Mouse (Mus musculus) myocyte (in vitro differentiated cells): ENCODE measurements around the gene Gm49337. TPM values are rescaled to one million over a fixed set of nuclear protein-coding genes. Genes with fewer than 3 reads are reported as not detected.

Source experiments
- H3K27me3 ChIP-seq: one replicate; pipeline ENCODE4 v1.6.1; 2011; ENCODE audit not compliant: control insufficient read depth, insufficient read depth, insufficient read length
- H3K36me3 ChIP-seq: one replicate; pipeline ENCODE4 v1.6.1; 2011; ENCODE audit not compliant: control insufficient read depth, insufficient read depth
- H3K4me2 ChIP-seq: one replicate; pipeline ENCODE4 v1.6.1; 2011; ENCODE audit warnings: low read depth, control low read depth
- H3K4me3 ChIP-seq: one replicate; pipeline ENCODE4 v1.5.1; 2011; ENCODE audit warnings: mild to moderate bottlenecking, control low read depth, moderate library complexity
- H3K79me2 ChIP-seq: one replicate; pipeline ENCODE4 v1.6.1; 2011; ENCODE audit not compliant: control insufficient read depth, insufficient read depth
- H3ac ChIP-seq: one replicate; pipeline ENCODE4 v1.6.1; 2011; ENCODE audit not compliant: control insufficient read depth, insufficient read length
- CEBPB ChIP-seq: IDR thresholded peaks from 2 replicates; pipeline ENCODE4 v1.6.1; 2011; ENCODE audit warnings: mild to moderate bottlenecking, moderate library complexity; ENCODE audit not compliant: poor library complexity, insufficient read depth, severe bottlenecking
- E2F4 ChIP-seq: IDR thresholded peaks from one replicate; pipeline ENCODE4 v1.6.1; 2011; ENCODE audit warnings: mild to moderate bottlenecking, control low read depth, moderate library complexity; ENCODE audit not compliant: insufficient read depth
- MAX ChIP-seq: IDR thresholded peaks from one replicate; pipeline ENCODE4 v1.6.1; 2011; ENCODE audit warnings: low read depth, mild to moderate bottlenecking, control low read depth
- MYOD1 ChIP-seq, 3 experiments: IDR thresholded peaks; one replicate each; pipeline ENCODE4 v1.6.1; 2011; ENCODE audit warnings: control low read depth in 2 of 3, low read depth in 2 of 3, mild to moderate bottlenecking in 2 of 3, moderate library complexity in 1 of 3; ENCODE audit not compliant: insufficient read length in 2 of 3, control insufficient read depth in 1 of 3
- MYOG ChIP-seq, 3 experiments: IDR thresholded peaks; one replicate each; pipeline ENCODE4 v1.6.1; 2011; ENCODE audit warnings: control low read depth in 2 of 3, low read depth in 2 of 3, mild to moderate bottlenecking in 2 of 3; ENCODE audit not compliant: insufficient read length in 2 of 3, control insufficient read depth in 1 of 3, insufficient read depth in 1 of 3
- POLR2A ChIP-seq: IDR thresholded peaks from one replicate; pipeline ENCODE4 v1.6.1; 2011; ENCODE audit warnings: low read depth, mild to moderate bottlenecking, control low read depth, moderate library complexity; ENCODE audit not compliant: insufficient read length
- POLR2AphosphoS2 ChIP-seq: IDR thresholded peaks from one replicate; pipeline ENCODE4 v1.6.1; 2011; ENCODE audit warnings: low read depth, control low read depth; ENCODE audit not compliant: insufficient read length
- REST ChIP-seq: IDR thresholded peaks from one replicate; pipeline ENCODE4 v1.6.1; 2011; ENCODE audit warnings: mild to moderate bottlenecking, control low read depth, moderate library complexity; ENCODE audit not compliant: insufficient read depth, insufficient read length
- SRF ChIP-seq: IDR thresholded peaks from one replicate; pipeline ENCODE4 v1.6.1; 2011; ENCODE audit warnings: low read depth; ENCODE audit not compliant: control insufficient read depth, insufficient read length
- TCF12 ChIP-seq: IDR thresholded peaks from one replicate; pipeline ENCODE4 v1.6.1; 2011; ENCODE audit warnings: mild to moderate bottlenecking, control low read depth; ENCODE audit not compliant: poor library complexity, insufficient read depth, severe bottlenecking
- TCF3 ChIP-seq: IDR thresholded peaks from one replicate; pipeline ENCODE4 v1.6.1; 2011; ENCODE audit warnings: low read depth, control low read depth; ENCODE audit not compliant: insufficient read length
- USF1 ChIP-seq: IDR thresholded peaks from one replicate; pipeline ENCODE4 v1.6.1; 2011; ENCODE audit warnings: low read depth, mild to moderate bottlenecking, control low read depth, moderate library complexity
- polyA plus RNA-seq: library from polyadenylated mRNA; unstranded; fragments of >200 nt; fragmentation: generic; extraction: Trizol; gene quantifications from one replicate; pipeline ENCODE4 v1.2.1, GENCODE M21; 2012; ENCODE audit warnings: missing spikeins

Gene Gm49337
- polyA plus RNA-seq, 1 experiment = not detected

DNA sequence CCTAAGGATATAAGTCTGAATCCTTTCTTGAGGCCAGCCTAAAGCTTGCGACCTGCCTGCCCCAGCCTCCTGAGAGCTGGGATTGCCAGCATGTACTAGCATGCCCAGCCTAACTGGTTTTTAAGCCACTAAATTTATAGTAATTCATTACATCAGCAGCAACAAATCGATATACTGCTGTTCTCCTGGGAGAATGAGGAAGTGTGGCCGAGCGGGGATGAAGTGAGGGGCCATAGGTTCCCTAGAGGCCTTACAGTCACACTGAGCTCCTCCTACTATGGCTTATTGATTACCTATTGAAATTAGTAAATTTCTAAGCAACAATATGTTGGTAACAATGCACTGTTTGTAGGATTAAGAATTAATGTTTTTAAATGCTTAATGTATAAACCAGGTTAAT, 40.1 kb upstream of the Gm49337 start:
- Histone ChIP-seq H3ac (no peak overlapping the region), H3K4me3 (no peak overlapping the region)
- no peak for TF ChIP-seq MYOG (IDR thresholded peaks at IDR 0.05; ENCODE audit: control insufficient read depth in 1 of 3, insufficient read depth in 1 of 3, insufficient read length in 2 of 3, low read depth in 2 of 3)
- no peak for TF ChIP-seq E2F4
- no peak for TF ChIP-seq TCF12
- no peak for TF ChIP-seq CEBPB
- TF ChIP-seq USF1 = no peak

DNA sequence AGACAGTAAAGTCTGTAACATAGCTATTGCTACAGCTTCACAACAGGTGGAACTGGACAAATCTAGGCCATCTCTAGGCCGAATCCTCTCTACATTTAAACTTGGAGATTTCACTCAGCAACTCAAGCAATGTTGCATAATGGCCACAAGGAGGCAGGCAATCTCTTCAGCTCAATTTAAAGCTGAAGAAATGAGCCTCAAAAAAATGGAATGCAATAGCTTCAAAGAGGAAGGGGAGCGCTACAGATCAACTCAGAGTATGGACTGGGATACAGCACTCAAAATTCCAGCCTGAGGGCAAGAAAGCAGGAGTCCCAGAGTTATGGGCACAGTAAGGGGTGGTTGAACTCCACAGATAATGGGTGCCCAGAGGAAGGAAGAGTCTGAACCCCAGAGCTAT, 38.2 kb upstream of the Gm49337 start:
- Histone ChIP-seq H3K4me2 (no peak overlapping the region), H3K27me3 (no peaks in the 10 kb centered on the region), H3K79me2 (no peaks in the 10 kb centered on the region), H3K4me3 (no peak overlapping the region), H3K36me3 (peaks cover 3% of the 10 kb centered on the region), H3ac (no peak overlapping the region)
- TF ChIP-seq POLR2A (no peak), SRF (no peak), MYOG (IDR thresholded peaks at IDR 0.05; ENCODE audit: control insufficient read depth in 1 of 3, insufficient read depth in 1 of 3, insufficient read length in 2 of 3, low read depth in 2 of 3) (no peak), TCF3 (no peak), TCF12 (no peak), REST (no peak), E2F4 (no peak), POLR2AphosphoS2 (no peak), MAX (no peak), CEBPB (no peak), USF1 (no peak), MYOD1 (IDR thresholded peaks at IDR 0.05; ENCODE audit: control insufficient read depth in 1 of 3, insufficient read length in 2 of 3, low read depth in 2 of 3) (no peak)

More for the DNA sequence above, 40.1 kb upstream of the Gm49337 start:
- peaks cover 3% of the 10 kb centered on the region for H3K36me3 ChIP-seq
- H3K27me3 ChIP-seq = no peaks in the 10 kb centered on the region
- H3K79me2 ChIP-seq = no peaks in the 10 kb centered on the region
- no peak overlapping the region for H3K4me2 ChIP-seq

DNA sequence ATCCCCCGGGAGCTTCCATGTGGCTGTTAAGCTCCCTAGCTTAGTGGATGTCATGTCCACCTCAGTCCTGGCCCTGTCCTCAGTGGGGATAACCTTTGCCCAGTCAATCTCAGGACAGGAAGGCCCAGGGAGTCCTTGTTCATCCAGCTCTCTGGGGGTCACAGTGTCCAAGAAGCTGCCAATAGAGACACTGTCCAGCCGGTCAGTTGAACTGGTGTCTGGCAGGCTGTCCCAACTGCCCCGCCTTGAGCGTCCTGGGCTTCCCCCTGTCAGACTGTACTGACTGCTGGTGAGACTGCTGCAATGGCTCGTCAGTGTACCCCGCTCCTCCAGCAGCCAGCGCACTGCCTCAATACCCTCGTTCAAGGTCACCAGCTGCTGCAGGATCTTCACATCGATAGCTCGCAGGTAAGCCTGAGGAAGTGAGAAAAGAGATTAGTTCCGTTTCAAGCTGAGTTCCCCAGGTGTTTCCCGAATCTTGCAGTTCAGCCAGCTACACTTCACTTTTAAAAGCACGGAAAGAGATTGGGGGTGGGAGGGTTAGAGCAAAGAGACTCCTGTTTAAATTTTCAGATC, 35.7 kb upstream of the Gm49337 start:
- TF ChIP-seq CEBPB (no peak), MYOD1 (IDR thresholded peaks at IDR 0.05; ENCODE audit: control insufficient read depth in 1 of 3, insufficient read length in 2 of 3, low read depth in 2 of 3) (no peak), MYOG (IDR thresholded peaks at IDR 0.05; ENCODE audit: control insufficient read depth in 1 of 3, insufficient read depth in 1 of 3, insufficient read length in 2 of 3, low read depth in 2 of 3) (no peak), POLR2A (no peak), POLR2AphosphoS2 (no peak), MAX (no peak), USF1 (no peak), TCF12 (no peak), TCF3 (no peak), SRF (no peak)
- no peak overlapping the region for H3ac ChIP-seq
- no peak overlapping the region for H3K4me2 ChIP-seq
- H3K4me3 ChIP-seq = no peak overlapping the region
- no peaks in the 10 kb centered on the region for H3K27me3 ChIP-seq
- H3K36me3 ChIP-seq = peaks cover 3% of the 10 kb centered on the region
- no peaks in the 10 kb centered on the region for H3K79me2 ChIP-seq

DNA sequence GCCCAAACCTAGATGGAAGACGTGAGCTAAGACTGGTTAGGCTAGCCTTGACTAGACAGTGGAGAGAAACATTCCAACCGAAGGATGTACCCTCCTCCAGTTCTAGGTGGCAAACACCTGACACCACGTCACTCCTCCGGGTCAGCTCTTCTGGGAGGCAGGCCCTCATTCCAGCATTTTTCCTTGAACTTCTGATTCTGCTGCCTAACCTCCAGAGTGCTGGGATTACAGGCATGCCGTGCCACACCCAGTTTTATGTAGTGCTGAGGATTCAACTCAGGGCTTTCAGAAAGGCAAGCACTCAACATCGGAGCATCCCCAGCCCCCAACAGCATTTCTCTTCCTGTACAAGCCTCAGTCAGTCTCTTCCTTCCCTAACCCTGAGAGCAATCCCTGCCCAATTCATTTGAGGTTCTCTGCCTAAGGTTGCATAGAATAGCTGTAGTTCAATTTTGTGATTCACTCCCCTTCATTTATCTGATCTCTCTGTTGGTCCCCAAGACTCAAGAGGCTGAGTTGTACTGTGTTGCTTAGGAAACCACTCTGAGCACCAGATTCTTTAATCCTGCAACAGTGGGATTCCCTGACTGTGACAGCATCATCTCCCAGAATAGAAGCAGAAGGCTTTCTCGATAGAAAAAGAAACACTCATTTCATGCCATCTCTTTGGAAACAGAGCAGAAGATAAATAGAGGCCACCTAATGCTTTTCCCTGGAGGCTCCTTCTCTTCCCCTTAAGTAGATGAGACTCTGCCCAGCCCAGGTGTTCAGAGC, 32.2 kb upstream of the Gm49337 start:
- no peak for TF ChIP-seq MYOD1 (IDR thresholded peaks at IDR 0.05; ENCODE audit: control insufficient read depth in 1 of 3, insufficient read length in 2 of 3, low read depth in 2 of 3)
- TF ChIP-seq TCF12 = no peak
- no peak for TF ChIP-seq MAX
- no peak for TF ChIP-seq MYOG (IDR thresholded peaks at IDR 0.05; ENCODE audit: control insufficient read depth in 1 of 3, insufficient read depth in 1 of 3, insufficient read length in 2 of 3, low read depth in 2 of 3)
- no peak for TF ChIP-seq REST
- no peak for TF ChIP-seq POLR2AphosphoS2
- no peak for TF ChIP-seq POLR2A
- TF ChIP-seq CEBPB = no peak
- TF ChIP-seq SRF = no peak
- TF ChIP-seq USF1 = no peak
- no peak for TF ChIP-seq E2F4
- TF ChIP-seq TCF3 = no peak
- H3ac ChIP-seq = no peak overlapping the region
- H3K4me3 ChIP-seq = no peak overlapping the region
- no peaks in the 10 kb centered on the region for H3K79me2 ChIP-seq
- peaks cover 3% of the 10 kb centered on the region for H3K36me3 ChIP-seq
- H3K27me3 ChIP-seq = no peaks in the 10 kb centered on the region
- H3K4me2 ChIP-seq = no peak overlapping the region
